Mouse (Mus musculus): ENCODE measurements around the gene Hoxb13.

DNA sequence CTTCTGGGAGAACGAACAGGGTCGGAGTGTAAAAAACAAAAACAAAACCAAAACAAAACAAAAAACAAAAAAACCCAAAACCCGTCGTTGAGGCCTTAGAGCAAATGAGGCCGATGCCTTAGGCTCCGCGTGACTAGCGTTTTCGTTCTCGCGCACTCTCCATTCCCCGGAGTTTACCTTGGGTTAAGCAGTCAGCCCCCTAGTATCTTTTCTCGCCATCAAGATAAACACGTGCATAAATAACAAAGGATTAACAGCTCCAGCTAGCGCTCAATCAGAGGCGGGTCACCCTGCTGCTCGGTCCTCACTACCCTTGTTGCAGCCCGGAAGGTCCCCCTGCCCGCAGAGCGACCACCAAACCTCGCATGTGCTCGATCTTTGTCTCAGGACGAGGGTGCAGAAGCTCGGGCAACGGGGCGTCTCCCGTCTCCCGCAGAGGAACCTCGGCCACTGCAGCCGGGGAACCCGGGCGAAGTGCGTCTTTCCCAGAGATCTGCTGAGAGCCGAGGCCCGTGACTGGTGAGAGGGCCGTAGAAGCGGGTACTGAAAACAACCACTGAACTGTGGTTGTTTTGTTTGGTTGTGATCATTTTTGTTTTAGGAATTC is 9.2 kb downstream of the Hoxb13 start:
- no peak for TF ChIP-seq CTCF (IDR thresholded peaks at IDR 0.05; ENCODE audit: control insufficient read depth, insufficient read depth, low read length)
- TF ChIP-seq POLR2A (IDR thresholded peaks at IDR 0.05; ENCODE audit: borderline replicate concordance, control insufficient read depth, low read depth, low read length), result no peak
